Mouse (Mus musculus) kidney, adult 9 months (tissue): ENCODE measurements around the gene Gm10134.
A peak's percentile ranks its signal among the peaks of the same experiment; 100 is the strongest.
"Not testable (repeated sequence)": the region's sequence is repeated elsewhere in the genome, so short reads cannot be mapped to it uniquely, and the experiment has no call there.

ENCODE experiments used
- DNase-seq: peaks from one replicate; pipeline ENCODE4 v3.0.0; 2022

Gm10134 gene

GRCm38 (mm10) chr2:28506291-28506690 lies 396 bp downstream of the Gm10134 start:
- DNase-seq = no peak

- DNase-seq = not testable (repeated sequence)
These were observed 5.7 kb downstream of the Gm10134 start for GRCm38 (mm10) chr2:28511600-28511999.

- peak; percentile 75 for DNase-seq
These were observed 7.0 kb downstream of the Gm10134 start, which contains the start of gene Ralgds for GRCm38 (mm10) chr2:28512798-28513401. TSS of gene Ralgds (plus strand) at chr2:28513125.

GRCm38 (mm10) chr2:28513431-28514370 lies 7.8 kb downstream of the Gm10134 start:
- no peak for DNase-seq

- peak; percentile 83 for DNase-seq
These were observed 8.6 kb downstream of the Gm10134 start for GRCm38 (mm10) chr2:28514489-28514888.

- peak; percentile 91 for DNase-seq
These were observed 11.5 kb downstream of the Gm10134 start for GRCm38 (mm10) chr2:28517206-28517909.

GRCm38 (mm10) chr2:28518231-28518630 lies 12.3 kb downstream of the Gm10134 start:
- DNase-seq = no peak

GRCm38 (mm10) chr2:28520581-28520980 lies 14.7 kb downstream of the Gm10134 start:
- no peak for DNase-seq

GRCm38 (mm10) chr2:28521571-28522151 lies 15.8 kb downstream of the Gm10134 start:
- DNase-seq = no peak

DNA sequence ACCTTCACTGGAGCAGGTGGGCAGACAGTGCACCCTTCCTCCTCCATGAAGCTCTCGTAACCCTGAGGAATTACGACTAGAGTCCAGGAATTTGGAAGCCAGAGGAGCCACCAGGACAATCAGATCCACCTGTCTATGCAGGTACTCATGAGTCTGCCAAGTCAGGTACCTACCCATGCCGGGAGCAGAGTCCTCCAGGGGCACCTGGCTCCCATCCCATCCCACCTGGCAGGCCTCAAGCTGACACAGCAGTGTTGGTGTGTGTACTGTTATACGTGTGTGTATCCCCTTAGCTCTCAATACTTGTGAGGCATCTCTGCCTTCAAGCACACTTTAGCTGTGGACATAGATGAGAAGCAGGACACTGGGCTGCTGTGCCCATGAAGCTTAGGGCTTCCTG lies 16.3 kb downstream of the Gm10134 start:
- peak; percentile 74 for DNase-seq

- DNase-seq = peak; percentile 95
These were observed 17.8 kb downstream of the Gm10134 start for GRCm38 (mm10) chr2:28523643-28524117.

DNA sequence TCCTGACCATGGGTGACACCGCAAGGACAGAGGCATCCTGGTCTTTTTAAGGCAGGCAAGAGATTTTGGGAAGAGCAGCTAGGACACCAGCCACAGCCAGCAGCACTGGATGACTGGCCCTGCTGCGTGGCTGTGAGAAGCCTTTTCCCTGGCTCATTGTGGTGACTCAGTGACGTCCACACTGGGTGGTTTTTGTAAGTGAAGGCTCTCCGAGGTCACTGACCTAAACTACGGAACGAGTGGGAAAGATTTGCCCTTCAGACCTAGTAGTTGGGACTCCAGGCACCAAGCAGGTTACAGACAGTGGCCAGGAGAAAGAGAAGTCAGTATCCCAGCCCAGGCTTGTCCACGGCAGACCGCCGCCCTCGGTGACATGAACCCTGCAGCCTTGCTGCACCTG lies 18.5 kb downstream of the Gm10134 start:
- no peak for DNase-seq

GRCm38 (mm10) chr2:28525219-28525942 lies 19.5 kb downstream of the Gm10134 start:
- DNase-seq = peak; percentile 69

- DNase-seq = no peak
These were observed 20.3 kb downstream of the Gm10134 start for GRCm38 (mm10) chr2:28525943-28526876.

GRCm38 (mm10) chr2:28527436-28528353 lies 21.8 kb downstream of the Gm10134 start:
- DNase-seq = no peak

- DNase-seq = no peak
These were observed 22.4 kb downstream of the Gm10134 start for GRCm38 (mm10) chr2:28528354-28528730.

GRCm38 (mm10) chr2:28529856-28530255 lies 24.0 kb downstream of the Gm10134 start:
- DNase-seq = no peak

DNA sequence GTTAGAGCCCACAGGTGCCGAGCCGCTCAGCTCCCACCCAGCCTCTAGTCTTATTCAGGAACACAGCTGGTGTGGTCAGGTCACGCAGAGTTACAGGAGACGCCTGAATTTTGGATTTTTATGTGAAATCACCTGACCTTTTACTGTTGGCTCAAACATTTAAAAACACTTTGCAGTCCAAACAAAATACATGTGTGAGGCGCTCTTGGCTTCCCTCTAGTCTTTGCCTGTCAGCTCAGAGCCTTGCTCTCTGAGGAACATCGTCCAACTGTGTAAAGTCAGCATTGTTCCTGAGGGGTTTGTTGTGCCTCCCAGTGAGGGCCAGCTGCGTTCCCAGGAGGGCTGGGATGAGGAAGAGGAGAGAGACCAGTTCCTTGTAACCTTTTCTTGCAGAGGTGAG lies 24.4 kb downstream of the Gm10134 start:
- no peak for DNase-seq

GRCm38 (mm10) chr2:28532938-28533771 lies 27.3 kb downstream of the Gm10134 start:
- DNase-seq = peak; percentile 89
